16 mouse cellular contexts compared by ENCODE assay signal in genomic region chr6:142532141-142532540, GRCm38 (mm10). TPM values are rescaled to one million over a fixed set of nuclear protein-coding genes. Genes with fewer than 3 reads are reported as not detected.
"Had no signal": no experiment of that assay in that cellular context is flagged by ENCODE, and none has a peak within 500 bp of the region (broad histone marks: within the 10 kb centered on the region; RNA-seq: fewer than 3 reads in every experiment).

No protein-coding gene starts in this region.

- H3K27me3 ChIP-seq: limb, embryonic 12.5 days; midbrain, embryonic 13.5 days; stomach, embryonic 15.5 days had no signal

- H3K27ac ChIP-seq: limb, embryonic 12.5 days; liver, embryonic 14.5 days; midbrain, embryonic 13.5 days; stomach, embryonic 15.5 days had no signal

- H3K9ac ChIP-seq: limb, embryonic 12.5 days; liver, embryonic 14.5 days; midbrain, embryonic 13.5 days; stomach, embryonic 15.5 days had no signal

- DNase-seq: layer of hippocampus, adult 9-11 months; layer of hippocampus, postnatal 36 days; lung, adult 2 months; lung, postnatal 36 days; right cerebral cortex, postnatal 14 days; thymus, adult 2 months; thymus, postnatal 25 days had no signal

- H3K4me1 ChIP-seq: midbrain, embryonic 13.5 days had no signal

- H3K36me3 ChIP-seq: limb, embryonic 12.5 days; midbrain, embryonic 13.5 days; stomach, embryonic 15.5 days had no signal

- H3K4me3 ChIP-seq: limb, embryonic 12.5 days; midbrain, embryonic 13.5 days; stomach, embryonic 15.5 days had no signal

RNA-seq across cellular contexts. Expression of gene Gys2, which starts 59.2 kb away (rescaled TPM):
- total RNA-seq: left cerebral cortex, postnatal 36 days; megakaryocyte progenitor cell, adult 5-6 weeks; midbrain, postnatal 0 days had no signal
- polyA plus RNA-seq: limb, embryonic 12.5 days; lung, postnatal 0 days; neural tube, embryonic 14.5 days had no signal
